Mouse (Mus musculus) T-helper 17 cell (primary cell): ENCODE measurements around the gene Olfr545.

Source experiments
- in situ Hi-C, 2 experiments: fragments of 300-600 bp; cut with MboI, MseI; formaldehyde crosslinking; loops; 1 replicate in 1 of 2; 2 replicates in 1 of 2; pipeline ENCODE4 v1.15.1; 2025; ENCODE audit warnings: high pct_unique_total_duplicates in 2 of 2

Gene Olfr545

DNA sequence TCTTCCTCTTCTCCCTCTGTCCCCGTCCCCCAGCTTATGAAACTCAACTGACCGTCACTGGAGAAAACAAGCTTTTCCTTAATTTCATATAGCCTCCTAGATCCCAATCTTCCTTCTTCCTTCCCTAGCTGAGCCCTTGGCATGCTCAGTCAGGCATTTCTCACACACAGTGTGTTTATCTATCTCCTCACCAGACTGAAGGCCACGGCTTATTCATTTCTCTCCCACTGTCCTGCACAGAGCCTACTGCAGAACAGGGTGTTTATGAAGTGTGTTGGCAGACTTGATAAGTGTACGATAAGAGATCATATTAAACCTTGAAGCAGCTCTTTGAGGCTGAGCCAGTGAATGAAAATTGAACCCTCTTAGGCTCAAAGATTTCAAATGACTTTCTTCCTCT, 18.6 kb downstream of the Olfr545 start:
- in situ Hi-C loops, result no loop called here

GRCm38 (mm10) chr7:102479368-102480078, 19.9 kb downstream of the Olfr545 start:
- in situ Hi-C loops, result no loop called here

DNA sequence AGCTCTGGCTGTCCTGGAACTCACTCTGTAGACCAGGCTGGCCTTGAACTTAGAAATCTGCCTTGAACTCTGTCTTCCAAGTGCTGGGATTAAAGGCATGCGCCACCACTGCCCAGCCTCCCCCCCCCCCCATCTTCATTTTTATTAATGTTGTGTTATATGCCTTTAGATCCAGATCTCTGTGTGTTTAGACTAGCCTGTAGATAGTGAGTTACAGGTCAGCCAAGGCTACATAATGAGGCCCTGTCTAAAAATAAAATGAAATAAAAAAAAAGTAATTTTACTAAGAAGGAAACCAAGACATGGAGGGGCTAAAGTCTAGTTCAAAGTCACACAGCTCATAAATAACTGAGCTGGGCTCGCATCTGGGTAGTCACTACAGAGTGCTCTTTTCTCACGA, 20.4 kb downstream of the Olfr545 start:
- in situ Hi-C loops, result no loop called here

- in situ Hi-C loops, result no loop called here
Observed at GRCm38 (mm10) chr7:102478425-102478824, 20.9 kb downstream of the Olfr545 start.

DNA sequence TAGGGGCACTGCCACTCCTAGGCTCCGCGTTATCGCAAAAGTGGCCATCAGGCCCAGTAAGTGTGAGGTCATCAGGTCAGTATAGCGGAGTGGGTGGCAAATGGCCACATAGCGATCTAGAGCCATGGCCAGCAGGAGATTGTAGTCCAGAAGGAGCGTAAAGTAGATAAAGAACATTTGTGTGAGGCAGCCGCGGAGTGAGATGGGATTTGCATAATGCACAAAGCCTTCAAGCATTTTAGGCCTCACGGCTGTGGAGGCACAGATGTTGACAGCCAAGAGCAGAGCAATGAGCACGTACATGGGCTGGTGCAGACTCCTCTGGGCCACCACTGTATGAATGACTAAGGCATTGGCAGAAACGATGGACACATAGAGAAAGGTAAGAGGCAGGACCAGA, 22.0 kb downstream of the Olfr545 start:
- in situ Hi-C loops, result no loop called here

DNA sequence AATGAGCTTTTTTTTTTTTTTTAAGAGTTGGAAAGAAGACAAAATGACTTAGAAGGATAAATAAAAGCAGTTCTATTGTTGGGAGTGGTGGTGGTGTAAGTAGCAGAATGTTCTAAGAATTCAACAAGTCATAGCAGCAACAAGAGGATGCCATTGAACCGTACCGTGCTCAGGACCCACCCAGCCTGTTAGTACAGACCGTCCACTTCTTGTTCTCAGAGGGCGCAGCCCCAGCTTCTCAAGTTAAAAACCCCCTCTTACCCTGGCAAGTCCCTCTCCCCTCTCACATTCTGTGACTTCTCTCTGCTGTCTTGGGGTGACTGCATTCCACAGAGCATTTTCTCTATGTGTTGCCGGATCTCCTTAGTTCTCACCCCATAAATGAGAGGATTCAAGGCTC, 22.8 kb downstream of the Olfr545 start:
- in situ Hi-C loops, result no loop called here

DNA sequence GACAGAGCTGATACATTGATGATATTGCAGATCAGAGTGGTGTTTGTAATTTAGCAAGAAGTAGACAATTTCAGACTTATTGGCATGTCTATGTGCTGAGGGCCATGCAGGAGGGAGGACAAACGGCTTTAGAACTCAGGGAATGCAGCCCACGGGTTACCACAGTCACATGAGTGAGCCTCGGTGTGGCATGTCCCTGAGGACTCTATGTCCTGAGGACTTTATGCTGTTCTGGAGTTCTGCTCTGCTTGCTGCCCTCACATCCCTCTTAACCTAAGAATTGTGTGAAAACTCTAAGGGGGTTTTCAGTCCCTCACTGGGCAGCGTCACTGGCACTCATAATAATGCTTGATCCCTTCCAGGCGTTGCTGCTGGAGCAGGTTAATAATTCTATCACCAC, 26.7 kb downstream of the Olfr545 start:
- in situ Hi-C loops, result no loop called here

- in situ Hi-C loops, result no loop called here
Observed at GRCm38 (mm10) chr7:102467566-102467965, 31.8 kb downstream of the Olfr545 start.

- in situ Hi-C loops, result loop anchor here in 1 of 2 experiments (5.0 kb wide), 1 partner anchor 336 kb away; no protein-coding TSS in a partner anchor
Observed at GRCm38 (mm10) chr7:102458618-102459380, 40.6 kb downstream of the Olfr545 start.

- in situ Hi-C loops, result no loop called here
Observed at GRCm38 (mm10) chr7:102446438-102446837, 52.9 kb downstream of the Olfr545 start.

DNA sequence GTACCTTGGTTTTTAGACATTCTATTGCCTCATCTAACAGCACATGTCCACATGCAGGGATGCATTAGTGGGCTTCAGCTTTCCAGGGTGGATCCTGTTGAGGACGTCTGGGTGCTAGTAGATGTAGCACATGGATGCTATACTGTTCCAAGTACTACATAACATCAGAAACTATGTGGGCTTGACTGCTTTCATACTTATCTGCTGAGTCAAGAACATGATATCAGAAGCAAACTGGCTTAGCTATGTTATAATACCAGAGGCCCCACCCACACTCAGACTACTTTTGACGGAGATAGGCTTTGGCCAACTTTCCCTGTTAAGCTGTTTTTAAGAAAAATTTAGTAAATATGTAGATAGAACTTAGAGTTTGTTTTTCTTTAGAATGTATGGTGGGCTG, 55.1 kb downstream of the Olfr545 start:
- in situ Hi-C loops, result no loop called here

- in situ Hi-C loops, result no loop called here
Observed at GRCm38 (mm10) chr7:102442432-102442831, 56.9 kb downstream of the Olfr545 start.

DNA sequence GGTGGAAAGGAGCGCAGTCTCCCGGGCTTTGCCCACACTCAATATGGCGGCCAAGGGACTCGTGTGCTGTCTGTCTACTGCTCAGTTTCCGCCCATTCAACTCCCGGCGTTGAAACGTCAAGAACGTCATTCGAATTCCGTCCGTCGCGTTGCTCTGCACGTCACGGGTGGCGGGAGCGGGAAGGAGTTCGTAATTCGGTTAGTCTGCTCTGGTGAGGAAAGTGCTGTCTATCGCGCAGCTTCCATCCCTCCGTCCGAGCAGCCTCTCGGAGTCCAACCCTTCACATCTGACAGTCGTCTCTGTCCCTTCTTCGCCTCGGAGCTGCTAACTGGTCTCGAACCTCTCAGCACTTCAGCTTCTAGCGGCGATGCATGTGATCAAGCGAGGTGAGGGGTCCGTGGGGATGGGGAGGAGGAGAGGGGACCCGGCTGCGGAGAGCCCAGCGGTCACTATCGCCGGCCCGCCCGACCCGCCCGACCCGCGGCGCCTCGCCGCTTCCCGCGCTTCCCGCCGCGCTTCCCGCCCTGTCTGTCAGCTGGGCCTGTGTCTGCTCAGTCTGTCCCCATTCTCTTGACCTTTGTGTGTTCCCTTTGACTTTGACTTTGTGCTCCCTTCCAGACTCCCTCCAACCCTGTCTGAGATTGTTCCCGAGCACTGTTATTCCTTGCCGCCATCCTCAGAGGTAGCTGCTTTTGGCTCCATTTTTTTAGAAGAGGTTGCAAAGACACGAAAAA, 57.5 kb downstream of the Olfr545 start, which contains the start of gene Rrm1:
TSS of gene Rrm1 (plus strand) at position 39 of the 735 bp plus-strand sequence.
- in situ Hi-C loops, result no loop called here
